Mouse (Mus musculus) kidney, adult 2 months (tissue): ENCODE results near the gene Wdr46.

ENCODE experiments used
- CTCF ChIP-seq: fragments of 200-500 bp; conservative IDR thresholded peaks from 2 replicates; pipeline ENCODE4 v1.5.1; 2011; ENCODE audit warnings: low read depth, mild to moderate bottlenecking, control low read depth, low read length, moderate library complexity, mixed read lengths; ENCODE audit not compliant: insufficient read depth, insufficient read length
- POLR2A ChIP-seq: fragments of 200-500 bp; IDR thresholded peaks from one replicate; pipeline ENCODE4 v1.6.1; 2011; ENCODE audit warnings: low read depth, low read length, control low read depth

GRCm38 (mm10) chr17:33947430-33948089 lies 7.1 kb downstream of the Wdr46 start:
- TF ChIP-seq POLR2A (no peak), CTCF (no peak)
